Mouse (Mus musculus) lung, embryonic 15.5 days (tissue): ENCODE measurements around the gene Klhl31. TPM values are rescaled to one million over a fixed set of nuclear protein-coding genes. Genes with fewer than 3 reads are reported as not detected.

Experiments
- ATAC-seq: fragments of 200-750 bp; cut with Nextera tagmentation; 2 replicates; pipeline ENCODE4 v1.8.0; 2017; ENCODE audit warnings: moderate number of reproducible peaks, borderline replicate concordance; ENCODE audit not compliant: low FRiP score, low TSS enrichment; ENCODE audit errors: extremely low read depth
- H3K27ac ChIP-seq: fragments of 300-500 bp; sonication (generic); 2 replicates; pipeline ENCODE4 v1.5.1; 2015; ENCODE audit warnings: moderate library complexity, mild to moderate bottlenecking, inconsistent platforms
- H3K27me3 ChIP-seq: fragments of 300-500 bp; sonication (generic); 2 replicates; pipeline ENCODE4 v1.6.1; 2015; ENCODE audit warnings: inconsistent platforms
- H3K36me3 ChIP-seq: fragments of 300-500 bp; sonication (generic); 2 replicates; pipeline ENCODE4 v1.6.1; 2015; ENCODE audit warnings: inconsistent platforms
- H3K4me1 ChIP-seq: fragments of 300-500 bp; sonication (generic); 2 replicates; pipeline ENCODE4 v1.6.1; 2015; ENCODE audit warnings: inconsistent platforms
- H3K4me2 ChIP-seq: fragments of 300-500 bp; sonication (generic); 2 replicates; pipeline ENCODE4 v1.6.1; 2015; ENCODE audit warnings: inconsistent platforms, mild to moderate bottlenecking, moderate library complexity
- H3K4me3 ChIP-seq: fragments of 300-500 bp; sonication (generic); 2 replicates; pipeline ENCODE4 v1.5.1; 2015; ENCODE audit warnings: mild to moderate bottlenecking, inconsistent platforms
- H3K9ac ChIP-seq: fragments of 300-500 bp; sonication (generic); 2 replicates; pipeline ENCODE4 v1.6.1; 2015; ENCODE audit warnings: inconsistent platforms
- H3K9me3 ChIP-seq: fragments of 300-500 bp; sonication (generic); 2 replicates; pipeline ENCODE4 v1.6.1; 2016; ENCODE audit warnings: inconsistent platforms
- WGBS: fragments of 180-500 bp; shearing (Covaris S2); methylation state at CpG from one replicate; pipeline ENCODE4 v1.1.7; 2015; 5-methylcytosine and 5-hydroxymethylcytosine counted together
- polyA plus RNA-seq: library from polyadenylated mRNA; unstranded; fragments of >200 nt; fragmentation: Nextera tagmentation; extraction: Ambion mirVana; gene quantifications from 2 replicates; pipeline ENCODE4 v1.2.1, GENCODE M21; 2015

Gene Klhl31
- polyA plus RNA-seq, 1 experiment from 2014 or later = 1.2 TPM

DNA sequence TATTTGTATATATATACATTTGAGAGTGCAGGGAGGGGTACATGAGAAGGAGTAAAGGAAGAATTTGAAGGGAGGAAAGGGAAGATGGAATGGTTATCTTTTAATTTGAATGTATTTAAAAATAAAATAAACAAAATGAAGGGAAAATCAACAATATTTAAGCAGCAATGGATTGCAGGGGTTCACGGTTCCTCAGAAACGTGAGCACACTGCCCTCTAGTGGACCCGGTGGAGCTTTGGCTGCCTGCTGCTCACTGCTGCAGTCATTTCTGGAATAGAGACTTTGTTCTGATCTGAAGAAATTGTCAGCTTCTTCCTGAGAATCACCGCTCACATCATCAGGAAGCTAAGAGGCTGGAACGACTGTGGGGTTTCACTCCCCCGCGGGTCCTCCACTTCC, 28.5 kb upstream of the Klhl31 start:
- no peak overlapping the region for H3K27ac ChIP-seq
- H3K9me3 ChIP-seq = no peaks in the 10 kb centered on the region
- H3K4me1 ChIP-seq = no peaks in the 10 kb centered on the region
- H3K4me2 ChIP-seq = no peak overlapping the region
- no peak overlapping the region for H3K9ac ChIP-seq
- no peak for ATAC-seq
- no peaks in the 10 kb centered on the region for H3K27me3 ChIP-seq
- 16% methylated on average over 7 of the region's 7 CpGs for WGBS
- no peak overlapping the region for H3K4me3 ChIP-seq
- no peaks in the 10 kb centered on the region for H3K36me3 ChIP-seq

DNA sequence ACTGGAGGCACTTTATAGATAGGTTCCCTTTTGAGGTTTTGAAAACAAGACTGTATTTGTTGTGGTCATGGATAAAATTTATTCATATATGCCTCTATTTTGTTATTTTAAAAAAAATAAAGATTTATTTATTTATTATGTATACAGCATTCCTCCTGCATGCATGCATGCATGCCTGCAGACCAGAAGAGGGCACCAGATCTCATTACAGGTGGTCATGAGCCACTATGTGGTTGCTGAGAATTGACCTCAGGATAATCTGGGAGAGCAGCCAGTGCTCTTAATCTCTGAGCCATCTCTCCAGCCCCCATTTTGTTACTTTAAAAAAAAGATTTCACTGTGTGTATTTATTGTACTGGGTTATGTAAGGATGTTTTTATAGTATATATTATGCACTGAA, 25.5 kb upstream of the Klhl31 start:
- H3K4me3 ChIP-seq = no peak overlapping the region
- no peak overlapping the region for H3K27ac ChIP-seq
- H3K27me3 ChIP-seq = no peaks in the 10 kb centered on the region
- H3K4me2 ChIP-seq = no peak overlapping the region
- no peaks in the 10 kb centered on the region for H3K36me3 ChIP-seq
- H3K9ac ChIP-seq = no peak overlapping the region
- no peaks in the 10 kb centered on the region for H3K9me3 ChIP-seq
- no peaks in the 10 kb centered on the region for H3K4me1 ChIP-seq
- no peak for ATAC-seq

DNA sequence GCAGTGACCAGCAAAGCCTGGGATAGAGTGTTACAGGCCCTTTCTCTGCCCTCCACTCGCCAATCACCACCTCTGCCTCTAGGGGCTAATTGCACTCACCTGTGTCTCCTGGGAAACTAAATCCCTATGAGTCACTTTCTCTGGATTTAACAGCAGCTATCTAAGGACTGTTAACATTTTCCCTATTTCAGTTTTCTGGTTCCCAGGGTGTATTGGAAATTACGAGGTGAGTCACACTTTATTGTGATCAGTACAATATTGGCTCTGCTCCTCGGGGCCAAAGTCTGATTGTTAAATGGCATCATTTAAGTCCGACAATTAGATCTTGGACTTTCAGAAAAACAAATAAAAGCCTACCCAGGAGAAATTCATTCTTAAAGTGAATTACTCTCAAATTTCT, 24.0 kb upstream of the Klhl31 start:
- no peak overlapping the region for H3K27ac ChIP-seq
- H3K9ac ChIP-seq = no peak overlapping the region
- no peaks in the 10 kb centered on the region for H3K27me3 ChIP-seq
- H3K4me2 ChIP-seq = no peak overlapping the region
- no peaks in the 10 kb centered on the region for H3K4me1 ChIP-seq
- no peak for ATAC-seq
- H3K4me3 ChIP-seq = no peak overlapping the region
- H3K9me3 ChIP-seq = no peaks in the 10 kb centered on the region
- 79% methylated on average over 4 of the region's 4 CpGs for WGBS
- H3K36me3 ChIP-seq = no peaks in the 10 kb centered on the region

DNA sequence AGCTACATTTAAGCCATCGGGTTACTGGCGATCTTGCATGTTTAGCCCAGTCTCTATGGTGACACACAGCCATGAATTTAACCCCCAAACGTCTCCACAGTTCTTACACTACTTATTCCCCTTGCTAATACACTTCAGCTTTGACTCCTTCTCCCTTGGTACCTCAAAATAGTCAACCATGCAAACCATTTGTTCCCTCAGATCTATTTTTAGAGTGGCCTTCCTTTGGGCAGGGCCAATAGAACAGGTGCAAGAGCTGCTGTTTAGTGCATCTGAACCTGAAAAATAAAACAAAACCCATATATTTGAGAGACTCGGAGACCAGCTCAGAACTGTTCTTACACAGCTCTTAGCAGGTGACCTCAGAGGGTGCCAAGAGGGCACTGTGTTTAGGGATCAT, 20.4 kb upstream of the Klhl31 start:
- no peak overlapping the region for H3K4me2 ChIP-seq
- H3K4me3 ChIP-seq = no peak overlapping the region
- H3K36me3 ChIP-seq = no peaks in the 10 kb centered on the region
- no peaks in the 10 kb centered on the region for H3K4me1 ChIP-seq
- no peak overlapping the region for H3K9ac ChIP-seq
- H3K27me3 ChIP-seq = no peaks in the 10 kb centered on the region
- ATAC-seq = no peak
- 65% methylated on average over 4 of the region's 4 CpGs for WGBS
- no peak overlapping the region for H3K27ac ChIP-seq
- H3K9me3 ChIP-seq = no peaks in the 10 kb centered on the region

DNA sequence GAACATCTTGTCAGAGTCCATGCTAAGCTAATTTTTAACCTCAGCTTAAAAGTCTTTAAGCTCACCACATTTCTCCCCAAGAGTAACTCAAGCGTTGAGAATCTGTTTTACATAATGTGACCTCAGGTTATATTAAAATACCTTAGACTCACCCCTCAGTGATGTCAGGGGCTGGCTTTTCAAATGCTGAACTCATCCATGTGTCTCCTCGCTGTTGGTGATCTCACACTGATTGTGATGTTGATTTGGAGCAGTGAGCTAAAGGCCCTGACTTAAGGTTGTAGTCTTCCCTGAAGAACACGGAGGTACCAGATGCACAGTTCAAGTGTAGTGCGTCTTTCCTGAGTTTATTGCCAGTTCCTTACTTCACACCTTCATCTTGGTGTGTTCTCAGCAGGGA, 19.5 kb upstream of the Klhl31 start:
- Histone ChIP-seq H3K4me1 (no peaks in the 10 kb centered on the region), H3K9ac (no peak overlapping the region), H3K27me3 (no peaks in the 10 kb centered on the region), H3K27ac (no peak overlapping the region), H3K36me3 (no peaks in the 10 kb centered on the region), H3K4me3 (no peak overlapping the region), H3K9me3 (no peaks in the 10 kb centered on the region), H3K4me2 (no peak overlapping the region)
- ATAC-seq = no peak
- WGBS = 61% methylated on average over 4 of the region's 4 CpGs

DNA sequence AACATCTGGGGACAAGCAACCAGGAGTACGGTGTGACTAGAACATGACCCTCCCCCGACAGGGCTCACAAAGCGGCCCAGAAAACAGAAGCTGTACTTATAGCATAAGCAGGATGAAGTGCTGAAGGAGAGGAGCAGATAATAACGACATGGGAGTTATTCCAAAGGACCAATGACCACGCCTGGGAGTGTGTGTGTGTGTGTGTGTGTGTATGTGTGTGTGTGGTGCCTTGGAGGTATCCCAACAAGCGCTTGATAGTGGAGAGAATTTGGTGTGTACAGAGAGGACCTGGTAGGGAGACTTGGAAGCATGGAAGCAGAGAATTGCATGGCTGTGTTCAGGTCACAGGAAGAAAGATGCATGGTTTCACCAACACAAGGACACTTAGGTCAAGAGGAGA, 18.5 kb upstream of the Klhl31 start:
- no peak for ATAC-seq
- Histone ChIP-seq H3K4me1 (no peaks in the 10 kb centered on the region), H3K36me3 (no peaks in the 10 kb centered on the region), H3K27ac (no peak overlapping the region), H3K4me3 (no peak overlapping the region), H3K9ac (no peak overlapping the region), H3K4me2 (no peak overlapping the region), H3K27me3 (no peaks in the 10 kb centered on the region), H3K9me3 (no peaks in the 10 kb centered on the region)
- WGBS = 44% methylated on average over 6 of the region's 6 CpGs

DNA sequence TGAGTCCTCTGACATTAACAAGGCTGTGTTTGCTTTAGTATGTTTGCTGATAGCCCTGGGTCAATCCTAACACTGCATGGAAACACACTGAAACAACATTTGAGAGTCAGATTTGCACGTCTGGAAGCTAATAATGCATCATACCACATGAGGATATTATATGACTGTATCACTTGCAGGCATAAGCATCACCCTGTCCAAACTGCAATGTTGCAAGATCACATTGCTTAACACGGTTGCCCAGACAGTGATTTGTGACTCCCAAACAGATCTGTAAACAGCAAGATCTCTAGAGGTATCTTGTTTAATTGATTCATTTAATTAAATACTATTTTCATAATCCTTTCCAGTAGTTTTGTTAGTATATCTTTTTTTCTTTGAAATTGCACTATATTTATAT, 17.9 kb upstream of the Klhl31 start:
- Histone ChIP-seq H3K4me2 (no peak overlapping the region), H3K9ac (no peak overlapping the region), H3K4me1 (no peaks in the 10 kb centered on the region), H3K36me3 (no peaks in the 10 kb centered on the region), H3K4me3 (no peak overlapping the region), H3K9me3 (no peaks in the 10 kb centered on the region), H3K27ac (no peak overlapping the region), H3K27me3 (no peaks in the 10 kb centered on the region)
- no peak for ATAC-seq
- 49% methylated on average over 2 of the region's 2 CpGs for WGBS

DNA sequence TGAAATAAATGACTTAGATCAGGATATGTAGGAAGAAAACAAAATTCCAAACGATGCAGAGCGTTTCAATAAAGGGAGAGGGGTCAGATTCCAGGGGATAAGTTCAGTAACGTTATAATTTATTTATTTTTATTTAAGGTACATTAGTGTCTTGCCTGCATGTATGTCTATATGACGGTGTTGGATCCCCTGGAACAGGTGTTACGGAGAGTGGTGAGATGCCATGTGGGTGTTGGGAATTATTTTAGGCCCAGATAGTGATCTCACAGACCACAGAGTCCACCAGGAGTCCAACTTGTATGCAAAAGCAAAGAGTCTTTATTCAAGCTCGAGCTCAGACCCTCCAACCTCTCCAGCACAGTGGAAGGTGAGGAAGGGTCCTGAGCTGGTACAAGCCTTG, 16.2 kb upstream of the Klhl31 start:
- Histone ChIP-seq H3K4me1 (no peaks in the 10 kb centered on the region), H3K9me3 (no peaks in the 10 kb centered on the region), H3K27me3 (no peaks in the 10 kb centered on the region), H3K4me3 (no peak overlapping the region), H3K9ac (no peak overlapping the region), H3K36me3 (no peaks in the 10 kb centered on the region), H3K27ac (no peak overlapping the region), H3K4me2 (no peak overlapping the region)
- no peak for ATAC-seq
- WGBS = 75% methylated on average over 6 of the region's 6 CpGs

DNA sequence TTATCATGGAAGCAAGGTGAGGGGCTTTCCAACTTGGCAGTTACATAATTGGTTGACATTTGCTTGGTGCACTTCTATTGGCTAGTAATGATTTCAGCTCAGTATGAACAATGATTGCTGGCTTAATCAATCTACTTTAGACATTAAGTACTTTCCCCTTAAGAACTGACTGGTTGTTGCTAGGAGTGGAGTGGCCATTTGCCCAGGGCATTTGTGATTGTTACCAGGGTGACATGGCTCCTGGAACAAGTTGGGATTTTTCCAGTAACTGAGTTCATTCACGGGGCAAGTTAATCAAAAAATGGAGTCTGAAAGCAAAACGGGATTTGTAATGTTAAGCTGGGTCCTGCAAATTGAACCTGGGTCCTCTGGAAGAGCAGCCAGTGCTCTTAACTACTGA, 15.8 kb upstream of the Klhl31 start:
- Histone ChIP-seq H3K4me2 (no peak overlapping the region), H3K27ac (no peak overlapping the region), H3K4me1 (no peaks in the 10 kb centered on the region), H3K36me3 (no peaks in the 10 kb centered on the region), H3K4me3 (no peak overlapping the region), H3K9ac (no peak overlapping the region), H3K9me3 (no peaks in the 10 kb centered on the region), H3K27me3 (no peaks in the 10 kb centered on the region)
- WGBS = 23% methylated on average over 2 of the region's 2 CpGs
- ATAC-seq = no peak

DNA sequence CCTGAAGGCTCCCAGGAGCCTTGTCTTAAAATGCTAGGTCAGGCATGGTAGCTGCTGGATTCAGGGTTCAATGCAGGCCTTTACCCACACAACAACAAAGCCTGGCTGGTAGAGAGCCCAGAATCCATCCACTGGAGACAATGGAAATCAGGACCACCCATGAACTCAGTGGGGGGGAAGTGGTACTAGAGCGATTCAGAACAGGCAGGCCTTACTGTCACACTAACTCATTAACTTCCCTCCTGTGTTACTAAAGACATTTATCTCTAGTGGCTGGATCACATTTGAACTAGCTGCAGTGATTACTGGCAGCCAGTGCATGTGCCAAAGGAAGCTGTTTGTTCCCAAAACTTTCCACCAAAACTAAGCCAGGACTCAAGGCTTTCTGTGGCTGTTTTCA, 13.4 kb upstream of the Klhl31 start:
- H3K4me1 ChIP-seq = no peaks in the 10 kb centered on the region
- no peak overlapping the region for H3K4me2 ChIP-seq
- no peak overlapping the region for H3K4me3 ChIP-seq
- no peaks in the 10 kb centered on the region for H3K27me3 ChIP-seq
- 33% methylated on average over 1 of the region's 1 CpGs for WGBS
- no peaks in the 10 kb centered on the region for H3K36me3 ChIP-seq
- no peaks in the 10 kb centered on the region for H3K9me3 ChIP-seq
- no peak overlapping the region for H3K27ac ChIP-seq
- no peak overlapping the region for H3K9ac ChIP-seq
- no peak for ATAC-seq

DNA sequence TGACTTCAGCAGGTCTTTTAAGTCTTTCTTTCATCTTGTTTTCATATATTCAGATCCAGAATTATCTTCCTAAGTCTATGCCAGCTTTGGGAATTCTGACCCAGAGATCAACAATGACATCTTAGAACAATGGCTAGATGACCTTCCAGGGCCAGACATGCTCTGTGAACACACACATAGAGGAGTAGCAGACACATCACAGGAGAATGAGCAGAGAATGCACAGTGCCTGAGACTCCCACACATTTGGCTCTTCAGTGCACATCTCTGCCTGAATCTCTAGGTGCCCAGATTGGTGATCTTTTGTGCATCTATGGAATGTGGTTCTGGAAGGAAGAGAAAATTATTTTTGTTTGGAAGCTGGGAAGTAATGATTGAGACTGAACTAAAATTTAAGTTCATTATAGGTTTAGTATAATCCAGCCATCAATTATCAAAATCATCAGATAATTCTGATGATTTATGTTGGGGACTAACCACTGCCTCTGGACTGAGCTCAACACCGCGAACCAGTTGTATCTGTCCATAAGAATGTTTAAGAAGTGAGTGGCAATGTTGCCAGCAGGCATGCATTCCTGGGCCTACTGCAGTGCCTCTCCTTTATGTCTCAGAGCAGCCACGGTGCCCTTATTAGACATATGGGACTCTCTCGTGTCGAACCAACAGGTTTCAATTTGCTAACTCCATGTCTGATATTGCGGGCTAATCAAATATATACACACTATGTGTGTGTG, 12.8 kb upstream of the Klhl31 start:
- no peak overlapping the region for H3K4me2 ChIP-seq
- H3K27ac ChIP-seq = no peak overlapping the region
- no peaks in the 10 kb centered on the region for H3K27me3 ChIP-seq
- no peak for ATAC-seq
- no peak overlapping the region for H3K4me3 ChIP-seq
- 82% methylated on average over 6 of the region's 6 CpGs for WGBS
- H3K36me3 ChIP-seq = no peaks in the 10 kb centered on the region
- no peaks in the 10 kb centered on the region for H3K4me1 ChIP-seq
- H3K9me3 ChIP-seq = no peaks in the 10 kb centered on the region
- no peak overlapping the region for H3K9ac ChIP-seq

DNA sequence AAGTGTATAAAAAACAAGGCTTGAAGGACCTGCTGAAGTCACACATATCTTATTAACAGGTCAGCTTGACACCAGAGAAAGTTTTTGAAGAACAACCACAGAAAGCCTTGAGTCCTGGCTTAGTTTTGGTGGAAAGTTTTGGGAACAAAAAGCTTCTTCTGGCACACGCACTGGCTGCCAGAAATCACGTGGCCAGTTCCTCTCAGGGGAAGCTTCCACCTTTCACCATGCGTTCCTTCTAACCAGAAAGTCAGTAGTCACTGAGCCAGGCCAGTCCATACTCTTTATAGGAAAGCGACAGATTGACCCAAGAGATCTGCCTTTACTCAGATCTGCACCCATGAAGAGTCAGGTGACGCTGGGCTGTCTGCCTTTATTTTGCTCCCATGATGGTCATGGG, 12.1 kb upstream of the Klhl31 start:
- Histone ChIP-seq H3K36me3 (no peaks in the 10 kb centered on the region), H3K4me3 (no peak overlapping the region), H3K9ac (no peak overlapping the region), H3K27ac (no peak overlapping the region), H3K4me1 (no peaks in the 10 kb centered on the region), H3K4me2 (no peak overlapping the region), H3K9me3 (no peaks in the 10 kb centered on the region), H3K27me3 (no peaks in the 10 kb centered on the region)
- 80% methylated on average over 5 of the region's 5 CpGs for WGBS
- ATAC-seq = no peak

DNA sequence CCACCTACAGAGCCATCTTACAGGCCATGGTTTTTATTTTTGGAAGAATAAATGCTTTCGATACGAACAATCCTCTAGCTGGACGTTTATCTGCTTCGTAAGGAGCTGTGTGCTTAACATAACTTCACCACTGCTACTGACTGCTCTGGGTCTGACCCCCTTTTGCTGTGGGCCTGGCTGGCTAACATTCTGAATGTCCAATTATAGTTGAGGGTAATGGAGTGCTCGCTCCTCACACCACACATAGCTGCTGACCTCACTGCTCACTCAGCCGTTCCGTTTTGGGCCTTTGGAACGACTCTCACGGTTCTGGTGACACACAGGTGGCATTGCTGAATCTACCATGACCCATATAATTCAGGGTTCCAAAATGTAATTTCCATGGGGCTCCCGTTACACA, 7.6 kb upstream of the Klhl31 start:
- Histone ChIP-seq H3K4me1 (no peaks in the 10 kb centered on the region), H3K27ac (no peak overlapping the region), H3K4me3 (no peak overlapping the region), H3K9me3 (no peaks in the 10 kb centered on the region), H3K4me2 (no peak overlapping the region), H3K27me3 (no peaks in the 10 kb centered on the region), H3K9ac (no peak overlapping the region), H3K36me3 (no peaks in the 10 kb centered on the region)
- 84% methylated on average over 10 of the region's 10 CpGs for WGBS
- ATAC-seq = no peak
